Mouse (Mus musculus): Measurements from ENCODE around the gene Klf16. TPM values are rescaled to one million over a fixed set of nuclear protein-coding genes. Genes with fewer than 3 reads are reported as not detected.

Gene Klf16
- total RNA-seq, 1 experiment: 23.5 TPM

DNA sequence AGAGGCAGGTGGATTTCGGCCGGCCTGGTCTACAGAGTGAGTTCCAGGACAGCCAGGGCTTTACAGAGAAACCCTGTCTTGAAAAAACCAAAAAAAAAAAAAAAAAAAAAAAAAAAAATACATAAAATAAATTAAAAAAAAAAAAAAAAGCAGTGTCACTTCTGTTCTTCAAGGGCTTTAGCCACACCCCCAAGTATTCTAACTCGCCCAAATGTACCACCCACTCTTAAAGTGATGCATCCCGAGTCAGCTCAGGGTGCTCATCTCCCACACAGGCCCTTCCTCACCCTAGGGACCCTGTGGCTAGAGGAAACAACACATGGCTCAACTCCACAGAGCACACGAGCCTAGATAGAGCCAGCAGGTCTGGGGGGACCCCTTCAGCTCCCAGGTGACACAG is 5.9 kb upstream of the Klf16 start:
- TF ChIP-seq MAFK (IDR thresholded peaks at IDR 0.05; ENCODE audit: insufficient read depth, low read depth, low read length) (no peak), HCFC1 (IDR thresholded peaks at IDR 0.05; ENCODE audit: borderline replicate concordance, insufficient read depth, low read length) (no peak), ZNF384 (IDR thresholded peaks at IDR 0.05; ENCODE audit: low read depth, low read length) (no peak; the same call in 1 of the 2 replicates), CHD2 (IDR thresholded peaks at IDR 0.05; ENCODE audit: low read depth, low read length) (no peak), ZC3H11A (IDR thresholded peaks at IDR 0.05; ENCODE audit: borderline replicate concordance, low read depth, low read length) (no peak)
- DNase-seq (ENCODE audit: low read depth, low spot score): no peak
- H3K9ac ChIP-seq (ENCODE audit: insufficient read depth, low read depth, low read length, poor library complexity, severe bottlenecking): no peak overlapping the region
- H3K36me3 ChIP-seq (ENCODE audit: control insufficient read depth, insufficient read depth, low read length, poor library complexity, severe bottlenecking): no peaks in the 10 kb centered on the region; the same call in 1 of the 2 replicates
- no peaks in the 10 kb centered on the region for H3K9me3 ChIP-seq (ENCODE audit: control insufficient read depth, insufficient read depth, low read depth, low read length)
- no peak overlapping the region for H3K4me3 ChIP-seq (ENCODE audit: insufficient read depth in 1 of 2, low read depth in 1 of 2, low read length in 2 of 2, poor library complexity in 1 of 2, severe bottlenecking in 1 of 2)
- in situ Hi-C loops (cut with MboI; ENCODE audit: low sequenced_read_pairs in 2 of 2, unreplicated experiment in 2 of 2): no loop called here
- peaks cover 3 to 13% of the 10 kb centered on the region in 2 experiments; a peak in 2 of 4 replicates for H3K4me1 ChIP-seq (ENCODE audit: control insufficient read depth in 2 of 2, insufficient read depth in 2 of 2, low read length in 2 of 2, poor library complexity in 1 of 2)
- no peak overlapping the region for H3K27ac ChIP-seq (ENCODE audit: insufficient read depth, low read depth, low read length, poor library complexity, severe bottlenecking)

DNA sequence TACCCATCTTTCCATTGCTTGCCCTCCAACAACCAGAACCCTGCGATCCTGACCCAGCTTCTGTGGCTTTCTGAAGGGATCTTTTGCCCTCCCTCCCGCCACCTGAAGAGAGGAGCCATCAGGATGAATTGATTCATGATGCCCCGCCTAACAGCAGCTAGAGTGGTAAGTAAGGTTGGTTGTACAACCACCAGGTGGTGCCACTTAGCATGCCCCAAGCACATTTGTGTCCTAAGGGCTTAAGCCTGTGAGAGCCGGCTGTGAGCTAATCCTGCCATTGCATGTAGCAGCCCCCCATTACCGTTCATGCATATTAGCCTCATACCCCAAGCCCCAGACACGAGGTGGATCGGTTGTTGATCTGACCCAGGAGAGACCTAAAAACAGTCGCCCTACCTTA is 1.8 kb upstream of the Klf16 start:
- H3K27ac ChIP-seq (ENCODE audit: insufficient read depth, low read depth, low read length, poor library complexity, severe bottlenecking): peak overlapping the region; percentile 6; the same call in 1 of the 2 replicates
- H3K36me3 ChIP-seq (ENCODE audit: control insufficient read depth, insufficient read depth, low read length, poor library complexity, severe bottlenecking): no peaks in the 10 kb centered on the region; the same call in 1 of the 2 replicates
- no peaks in the 10 kb centered on the region for H3K9me3 ChIP-seq (ENCODE audit: control insufficient read depth, insufficient read depth, low read depth, low read length)
- TF ChIP-seq HCFC1 (IDR thresholded peaks at IDR 0.05; ENCODE audit: borderline replicate concordance, insufficient read depth, low read length): no peak
- no peak for TF ChIP-seq ZNF384 (IDR thresholded peaks at IDR 0.05; ENCODE audit: low read depth, low read length)
- no peak for TF ChIP-seq CHD2 (IDR thresholded peaks at IDR 0.05; ENCODE audit: low read depth, low read length)
- TF ChIP-seq ZC3H11A (IDR thresholded peaks at IDR 0.05; ENCODE audit: borderline replicate concordance, low read depth, low read length): no peak
- TF ChIP-seq MAFK (IDR thresholded peaks at IDR 0.05; ENCODE audit: insufficient read depth, low read depth, low read length): no peak
- peaks cover 4 to 21% of the 10 kb centered on the region in 2 experiments; a peak in 3 of 4 replicates for H3K4me1 ChIP-seq (ENCODE audit: control insufficient read depth in 2 of 2, insufficient read depth in 2 of 2, low read length in 2 of 2, poor library complexity in 1 of 2)
- H3K9ac ChIP-seq (ENCODE audit: insufficient read depth, low read depth, low read length, poor library complexity, severe bottlenecking): peak overlapping the region; percentile 56
- H3K4me3 ChIP-seq (ENCODE audit: insufficient read depth in 1 of 2, low read depth in 1 of 2, low read length in 2 of 2, poor library complexity in 1 of 2, severe bottlenecking in 1 of 2): peak overlapping the region; percentile 96
- DNase-seq (ENCODE audit: low read depth, low spot score): peak; percentile 83
- in situ Hi-C loops (cut with MboI; ENCODE audit: low sequenced_read_pairs in 2 of 2, unreplicated experiment in 2 of 2): no loop called here

DNA sequence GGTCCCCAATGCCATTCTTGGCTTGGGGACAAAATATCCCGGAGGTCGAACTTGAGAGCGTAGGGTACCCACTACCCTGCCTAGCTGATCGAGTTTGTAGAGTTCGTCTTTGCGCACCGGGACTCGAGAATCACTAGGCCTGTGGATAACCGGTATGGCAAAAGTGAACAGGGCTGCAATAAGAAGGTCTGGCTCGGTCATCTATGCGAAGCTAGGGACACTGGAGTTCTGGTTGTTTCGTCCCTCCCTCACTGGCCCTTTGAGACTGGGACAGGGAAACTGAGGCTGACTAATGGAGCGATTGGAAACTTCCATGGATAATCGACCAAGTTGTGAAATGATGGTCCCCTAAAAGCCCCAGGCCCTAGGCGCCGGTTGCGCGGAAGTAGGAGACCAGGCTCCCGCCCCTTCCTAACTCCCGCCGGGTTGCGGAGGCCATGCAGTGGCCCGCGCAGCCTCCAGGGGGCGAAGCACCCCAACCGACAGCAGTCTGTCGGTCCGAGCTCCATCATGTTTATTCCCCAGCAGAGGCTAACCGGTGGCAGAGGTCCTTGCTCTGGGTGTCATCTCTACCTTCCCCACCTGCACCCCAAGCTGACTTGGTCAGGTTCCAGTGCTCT is 1.1 kb upstream of the Klf16 start:
- Histone ChIP-seq H3K27ac (ENCODE audit: insufficient read depth, low read depth, low read length, poor library complexity, severe bottlenecking) (peak overlapping the region; percentile 79), H3K9me3 (ENCODE audit: control insufficient read depth, insufficient read depth, low read depth, low read length) (no peaks in the 10 kb centered on the region), H3K36me3 (ENCODE audit: control insufficient read depth, insufficient read depth, low read length, poor library complexity, severe bottlenecking) (peaks cover 2% of the 10 kb centered on the region; the same call in 1 of the 2 replicates), H3K4me3 (ENCODE audit: insufficient read depth in 1 of 2, low read depth in 1 of 2, low read length in 2 of 2, poor library complexity in 1 of 2, severe bottlenecking in 1 of 2) (peak overlapping the region; percentile 96), H3K9ac (ENCODE audit: insufficient read depth, low read depth, low read length, poor library complexity, severe bottlenecking) (peak overlapping the region; percentile 81), H3K4me1 (ENCODE audit: control insufficient read depth in 2 of 2, insufficient read depth in 2 of 2, low read length in 2 of 2, poor library complexity in 1 of 2) (peaks cover 4 to 28% of the 10 kb centered on the region in 2 experiments; a peak in 3 of 4 replicates)
- DNase-seq (ENCODE audit: low read depth, low spot score): peak; percentile 75
- TF ChIP-seq MAFK (IDR thresholded peaks at IDR 0.05; ENCODE audit: insufficient read depth, low read depth, low read length): no peak
- TF ChIP-seq CHD2 (IDR thresholded peaks at IDR 0.05; ENCODE audit: low read depth, low read length): no peak
- no peak for TF ChIP-seq ZNF384 (IDR thresholded peaks at IDR 0.05; ENCODE audit: low read depth, low read length)
- 0 out of 2 replicates have a peak, but pooled peaks have one; percentile 1 for TF ChIP-seq ZC3H11A (IDR thresholded peaks at IDR 0.05; ENCODE audit: borderline replicate concordance, low read depth, low read length)
- TF ChIP-seq HCFC1 (IDR thresholded peaks at IDR 0.05; ENCODE audit: borderline replicate concordance, insufficient read depth, low read length): no peak
- in situ Hi-C loops (cut with MboI; ENCODE audit: low sequenced_read_pairs in 2 of 2, unreplicated experiment in 2 of 2): no loop called here

DNA sequence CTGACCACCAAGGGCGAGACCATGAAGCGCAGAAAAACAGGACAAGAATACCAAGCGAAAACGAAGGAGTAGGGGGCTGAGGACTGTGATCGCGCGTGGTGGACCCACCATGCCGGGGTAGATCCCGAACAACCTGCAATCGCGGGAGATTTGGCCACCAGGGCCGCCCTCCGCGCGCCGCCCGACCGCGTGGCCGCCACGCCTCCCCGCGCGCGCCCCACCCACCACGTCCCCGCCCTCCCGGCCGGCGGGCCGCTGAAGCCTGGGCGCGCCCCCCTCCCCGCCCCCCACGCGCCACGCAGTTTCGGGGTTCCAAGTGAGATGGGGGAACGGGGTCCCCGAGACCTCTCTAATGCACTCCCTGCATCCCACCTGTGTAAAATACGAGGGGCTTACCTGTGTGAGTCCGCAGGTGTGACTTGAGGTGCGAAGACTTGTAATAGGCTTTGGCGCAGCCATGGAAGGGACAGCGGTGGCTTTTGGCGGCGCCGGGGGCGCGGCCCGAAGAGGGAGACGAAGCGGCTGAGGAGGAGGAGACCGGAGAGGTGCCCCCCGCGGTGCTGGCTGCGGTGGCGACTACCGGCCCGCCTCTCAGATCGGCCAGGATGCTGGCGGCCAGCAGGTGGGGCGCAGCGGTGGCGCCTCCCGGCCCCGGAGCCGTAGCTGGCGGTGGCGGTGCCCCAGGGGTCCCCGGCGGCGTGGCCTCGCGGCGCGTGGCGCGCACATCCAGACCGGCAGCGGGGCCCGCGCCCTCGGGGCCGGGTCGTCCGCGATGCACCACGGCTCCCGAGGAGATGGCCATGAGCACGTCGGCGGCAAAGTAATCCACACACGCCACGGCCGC is 548 bp downstream of the Klf16 start:
- no peak for DNase-seq (ENCODE audit: low read depth, low spot score)
- Histone ChIP-seq H3K9ac (ENCODE audit: insufficient read depth, low read depth, low read length, poor library complexity, severe bottlenecking) (peak overlapping the region; percentile 95), H3K4me1 (ENCODE audit: control insufficient read depth in 2 of 2, insufficient read depth in 2 of 2, low read length in 2 of 2, poor library complexity in 1 of 2) (peaks cover 6 to 36% of the 10 kb centered on the region in 2 experiments), H3K4me3 (ENCODE audit: insufficient read depth in 1 of 2, low read depth in 1 of 2, low read length in 2 of 2, poor library complexity in 1 of 2, severe bottlenecking in 1 of 2) (peak overlapping the region; percentile 96), H3K27ac (ENCODE audit: insufficient read depth, low read depth, low read length, poor library complexity, severe bottlenecking) (peak overlapping the region; percentile 83), H3K9me3 (ENCODE audit: control insufficient read depth, insufficient read depth, low read depth, low read length) (no peaks in the 10 kb centered on the region), H3K36me3 (ENCODE audit: control insufficient read depth, insufficient read depth, low read length, poor library complexity, severe bottlenecking) (0 out of 2 replicates have a peak, but pooled peaks cover 2% of the 10 kb centered on the region)
- TF ChIP-seq ZC3H11A (IDR thresholded peaks at IDR 0.05; ENCODE audit: borderline replicate concordance, low read depth, low read length) (no peak), ZNF384 (IDR thresholded peaks at IDR 0.05; ENCODE audit: low read depth, low read length) (no peak), MAFK (IDR thresholded peaks at IDR 0.05; ENCODE audit: insufficient read depth, low read depth, low read length) (no peak), HCFC1 (IDR thresholded peaks at IDR 0.05; ENCODE audit: borderline replicate concordance, insufficient read depth, low read length) (no peak), CHD2 (IDR thresholded peaks at IDR 0.05; ENCODE audit: low read depth, low read length) (no peak)
- in situ Hi-C loops (cut with MboI; ENCODE audit: low sequenced_read_pairs in 2 of 2, unreplicated experiment in 2 of 2): no loop called here
